Mouse (Mus musculus): ENCODE data around the gene Slc27a1. TPM values are rescaled to one million over a fixed set of nuclear protein-coding genes. Genes with fewer than 3 reads are reported as not detected.
A peak's percentile ranks its signal among the peaks of the same experiment; 100 is the strongest.
"Not testable (repeated sequence)": the region's sequence is repeated elsewhere in the genome, so short reads cannot be mapped to it uniquely, and the experiment has no call there.

Gene Slc27a1
- 15.5 and 20.4 TPM in 2 replicates for polyA plus RNA-seq (2014; fragmentation: Nextera tagmentation; extraction: Ambion mirVana)

GRCm38 (mm10) chr8:71568387-71568937 is at the start of gene Slc27a1:
Slc27a1 (plus strand) TSS chr8:71568882.
- WGBS, result 8% methylated on average over 13 of the region's 13 CpGs

GRCm38 (mm10) chr8:71519037-71519825 is 49.5 kb upstream of the Slc27a1 start:
- not testable (repeated sequence) for H3K9ac ChIP-seq (ENCODE audit: low read depth, low read length); H3K4me3 ChIP-seq (ENCODE audit: low read depth, low read length); ATAC-seq (ENCODE audit: low read depth); H3K9me3 ChIP-seq (ENCODE audit: control insufficient read depth, low read length); H3K4me2 ChIP-seq (ENCODE audit: low read depth, low read length); H3K36me3 ChIP-seq (ENCODE audit: control insufficient read depth, insufficient read depth, low read length); H3K4me1 ChIP-seq (ENCODE audit: control insufficient read depth, insufficient read depth, low read length); H3K27ac ChIP-seq (replicated peaks; ENCODE audit: low read depth, low read length); H3K27me3 ChIP-seq (replicated peaks; ENCODE audit: control insufficient read depth, insufficient read depth, low read length)
- WGBS, result 40% methylated on average over 9 of the region's 10 CpGs
- DNase-seq (ENCODE audit: low spot score), result peak; percentile 73

More at GRCm38 (mm10) chr8:71568387-71568937, at the start of gene Slc27a1:
- Histone ChIP-seq H3K9ac (ENCODE audit: low read depth, low read length) (peak within 1 kb of the TSS; percentile 74), H3K27ac (replicated peaks; ENCODE audit: low read depth, low read length) (peak within 1 kb of the TSS; percentile 81), H3K36me3 (ENCODE audit: control insufficient read depth, insufficient read depth, low read length) (no peaks in the 10 kb centered on the region), H3K4me1 (ENCODE audit: control insufficient read depth, insufficient read depth, low read length) (peaks cover 19% of the 10 kb centered on the region; the same call in 1 of the 2 replicates), H3K4me3 (ENCODE audit: low read depth, low read length) (peak within 1 kb of the TSS; percentile 62), H3K9me3 (ENCODE audit: control insufficient read depth, low read length) (no peaks in the 10 kb centered on the region), H3K27me3 (replicated peaks; ENCODE audit: control insufficient read depth, insufficient read depth, low read length) (peaks cover 3% of the 10 kb centered on the region; the same call in 1 of the 2 replicates), H3K4me2 (ENCODE audit: low read depth, low read length) (peak within 1 kb of the TSS; percentile 87)
- DNase-seq (ENCODE audit: low spot score), result no peak
- no peak for ATAC-seq (ENCODE audit: low read depth)

GRCm38 (mm10) chr8:71521634-71522033 is 47.0 kb upstream of the Slc27a1 start:
- ATAC-seq (ENCODE audit: low read depth) (peak; percentile 92), DNase-seq (ENCODE audit: low spot score) (peak; percentile 95)
- no peak overlapping the region for H3K27ac ChIP-seq (replicated peaks; ENCODE audit: low read depth, low read length)
- H3K9ac ChIP-seq (ENCODE audit: low read depth, low read length), result no peak overlapping the region
- no peaks in the 10 kb centered on the region for H3K9me3 ChIP-seq (ENCODE audit: control insufficient read depth, low read length)
- no peak overlapping the region for H3K4me3 ChIP-seq (ENCODE audit: low read depth, low read length)
- H3K36me3 ChIP-seq (ENCODE audit: control insufficient read depth, insufficient read depth, low read length), result no peaks in the 10 kb centered on the region
- peaks cover 22% of the 10 kb centered on the region for H3K27me3 ChIP-seq (replicated peaks; ENCODE audit: control insufficient read depth, insufficient read depth, low read length)
- no peaks in the 10 kb centered on the region for H3K4me1 ChIP-seq (ENCODE audit: control insufficient read depth, insufficient read depth, low read length)
- WGBS, result 7% methylated on average over 16 of the region's 17 CpGs
- peak overlapping the region; percentile 32 for H3K4me2 ChIP-seq (ENCODE audit: low read depth, low read length)

DNA sequence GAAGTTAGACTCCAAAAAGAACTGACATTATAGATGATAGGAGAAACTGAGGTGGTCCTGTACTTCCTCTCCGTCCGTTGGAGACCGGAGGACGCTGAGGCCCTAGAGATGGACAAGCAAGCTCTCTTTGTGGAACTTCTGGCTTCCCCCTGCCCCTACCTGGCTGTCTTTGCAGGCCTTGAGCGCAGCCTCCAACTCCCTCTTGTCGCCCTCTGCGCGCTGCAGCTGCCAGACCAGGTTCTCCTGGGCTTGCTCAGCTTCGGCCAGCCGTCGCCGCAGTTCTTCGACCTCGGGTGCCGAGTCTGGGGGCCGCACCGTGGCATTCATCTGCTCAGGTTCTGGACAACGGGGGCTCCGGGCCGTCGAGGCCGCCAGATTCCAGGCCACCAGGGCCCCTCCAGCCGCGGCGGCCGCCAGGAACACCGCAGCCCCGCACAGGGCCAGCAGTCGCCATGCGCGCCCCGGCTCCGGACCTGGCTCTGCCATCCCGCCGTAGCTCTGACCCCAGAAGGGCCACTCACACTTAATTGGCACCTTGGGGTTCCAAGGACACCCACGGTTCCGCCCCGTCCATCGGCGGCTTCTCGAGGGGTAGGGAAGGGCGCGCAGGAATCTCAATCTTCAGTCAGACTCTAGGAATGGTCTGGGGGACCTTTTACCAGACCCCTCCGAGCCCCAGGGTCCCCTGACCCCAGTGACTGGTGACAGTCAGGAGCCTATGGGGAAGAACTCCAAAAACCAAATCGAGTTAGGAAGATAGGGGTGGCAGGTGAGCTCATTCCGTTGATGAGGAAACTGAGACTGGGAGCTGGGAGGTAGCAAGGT is 43.2 kb upstream of the Slc27a1 start, which contains the start of gene Ccdc194:
TSS of gene Ccdc194 (minus strand) at position 486 of the 825 bp plus-strand sequence.
- Histone ChIP-seq H3K9ac (ENCODE audit: low read depth, low read length) (peak within 1 kb of the TSS; percentile 38; the same call in 1 of the 2 replicates), H3K27me3 (replicated peaks; ENCODE audit: control insufficient read depth, insufficient read depth, low read length) (peaks cover 27% of the 10 kb centered on the region), H3K4me2 (ENCODE audit: low read depth, low read length) (peak within 1 kb of the TSS; percentile 24; the same call in 1 of the 2 replicates), H3K27ac (replicated peaks; ENCODE audit: low read depth, low read length) (peak within 1 kb of the TSS; percentile 52; the same call in 1 of the 2 replicates), H3K9me3 (ENCODE audit: control insufficient read depth, low read length) (no peaks in the 10 kb centered on the region), H3K36me3 (ENCODE audit: control insufficient read depth, insufficient read depth, low read length) (no peaks in the 10 kb centered on the region), H3K4me1 (ENCODE audit: control insufficient read depth, insufficient read depth, low read length) (peaks cover 3% of the 10 kb centered on the region; the same call in 1 of the 2 replicates), H3K4me3 (ENCODE audit: low read depth, low read length) (peak within 1 kb of the TSS; percentile 8; the same call in 1 of the 2 replicates)
- 9% methylated on average over 33 of the region's 46 CpGs for WGBS
- DNase-seq (ENCODE audit: low spot score) (no peak), ATAC-seq (ENCODE audit: low read depth) (no peak)

- H3K36me3 ChIP-seq (ENCODE audit: control insufficient read depth, insufficient read depth, low read length), result no peaks in the 10 kb centered on the region
- ATAC-seq (ENCODE audit: low read depth) (0 out of 2 replicates have a peak, but pooled peaks have one; percentile 20), DNase-seq (ENCODE audit: low spot score) (peak; percentile 54)
- peak overlapping the region; percentile 52; the same call in 1 of the 2 replicates for H3K27ac ChIP-seq (replicated peaks; ENCODE audit: low read depth, low read length)
- H3K9ac ChIP-seq (ENCODE audit: low read depth, low read length), result no peak overlapping the region
- peaks cover 27% of the 10 kb centered on the region for H3K27me3 ChIP-seq (replicated peaks; ENCODE audit: control insufficient read depth, insufficient read depth, low read length)
- H3K4me1 ChIP-seq (ENCODE audit: control insufficient read depth, insufficient read depth, low read length), result peaks cover 7% of the 10 kb centered on the region
- 20% methylated on average over 6 of the region's 6 CpGs for WGBS
- H3K4me2 ChIP-seq (ENCODE audit: low read depth, low read length), result no peak overlapping the region
- no peaks in the 10 kb centered on the region for H3K9me3 ChIP-seq (ENCODE audit: control insufficient read depth, low read length)
- no peak overlapping the region for H3K4me3 ChIP-seq (ENCODE audit: low read depth, low read length)
Observed at GRCm38 (mm10) chr8:71526272-71526671, 42.4 kb upstream of the Slc27a1 start.

DNA sequence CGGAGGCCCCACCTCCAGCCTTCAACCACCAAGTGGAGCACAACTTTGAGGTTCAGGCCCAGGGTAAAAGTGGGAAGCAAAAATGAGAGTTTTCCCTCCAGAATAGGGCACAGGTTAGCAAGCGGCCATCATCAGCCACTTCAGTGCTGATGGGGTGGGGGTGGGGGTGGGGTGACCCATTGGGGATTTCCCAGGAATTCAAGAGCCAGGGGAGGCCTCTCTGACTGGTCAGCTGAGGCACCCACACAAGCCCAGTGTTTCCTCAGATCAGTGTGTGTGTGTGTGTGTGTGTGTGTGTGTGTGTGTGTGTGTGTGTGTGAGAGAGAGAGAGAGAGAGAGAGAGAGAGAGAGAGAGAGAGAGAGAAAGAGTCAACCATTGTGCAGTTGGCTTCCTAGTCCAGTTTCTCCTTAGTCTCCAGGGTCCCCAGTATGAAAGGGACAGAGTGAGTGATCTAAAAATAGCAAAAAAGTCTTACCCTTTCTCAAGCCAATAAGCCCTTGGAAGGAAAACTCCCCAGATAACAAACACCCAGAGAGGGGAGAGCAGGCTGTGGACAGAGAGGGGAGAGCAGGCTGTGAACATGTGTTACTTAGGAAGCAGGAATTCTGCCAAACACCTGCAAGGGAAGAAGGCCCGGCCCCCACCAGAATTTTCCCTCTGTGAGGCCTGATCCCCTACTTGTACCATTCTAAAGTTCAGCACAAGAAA is 41.4 kb upstream of the Slc27a1 start:
- peak; percentile 41 for DNase-seq (ENCODE audit: low spot score)
- peak overlapping the region; percentile 52 for H3K27ac ChIP-seq (replicated peaks; ENCODE audit: low read depth, low read length)
- WGBS, result 54% methylated on average over 3 of the region's 3 CpGs
- no peak overlapping the region for H3K4me3 ChIP-seq (ENCODE audit: low read depth, low read length)
- H3K9ac ChIP-seq (ENCODE audit: low read depth, low read length), result no peak overlapping the region
- H3K4me1 ChIP-seq (ENCODE audit: control insufficient read depth, insufficient read depth, low read length), result peaks cover 7% of the 10 kb centered on the region
- H3K27me3 ChIP-seq (replicated peaks; ENCODE audit: control insufficient read depth, insufficient read depth, low read length), result peaks cover 27% of the 10 kb centered on the region
- H3K36me3 ChIP-seq (ENCODE audit: control insufficient read depth, insufficient read depth, low read length), result no peaks in the 10 kb centered on the region
- H3K4me2 ChIP-seq (ENCODE audit: low read depth, low read length), result no peak overlapping the region
- no peak for ATAC-seq (ENCODE audit: low read depth)
- no peaks in the 10 kb centered on the region for H3K9me3 ChIP-seq (ENCODE audit: control insufficient read depth, low read length)

DNA sequence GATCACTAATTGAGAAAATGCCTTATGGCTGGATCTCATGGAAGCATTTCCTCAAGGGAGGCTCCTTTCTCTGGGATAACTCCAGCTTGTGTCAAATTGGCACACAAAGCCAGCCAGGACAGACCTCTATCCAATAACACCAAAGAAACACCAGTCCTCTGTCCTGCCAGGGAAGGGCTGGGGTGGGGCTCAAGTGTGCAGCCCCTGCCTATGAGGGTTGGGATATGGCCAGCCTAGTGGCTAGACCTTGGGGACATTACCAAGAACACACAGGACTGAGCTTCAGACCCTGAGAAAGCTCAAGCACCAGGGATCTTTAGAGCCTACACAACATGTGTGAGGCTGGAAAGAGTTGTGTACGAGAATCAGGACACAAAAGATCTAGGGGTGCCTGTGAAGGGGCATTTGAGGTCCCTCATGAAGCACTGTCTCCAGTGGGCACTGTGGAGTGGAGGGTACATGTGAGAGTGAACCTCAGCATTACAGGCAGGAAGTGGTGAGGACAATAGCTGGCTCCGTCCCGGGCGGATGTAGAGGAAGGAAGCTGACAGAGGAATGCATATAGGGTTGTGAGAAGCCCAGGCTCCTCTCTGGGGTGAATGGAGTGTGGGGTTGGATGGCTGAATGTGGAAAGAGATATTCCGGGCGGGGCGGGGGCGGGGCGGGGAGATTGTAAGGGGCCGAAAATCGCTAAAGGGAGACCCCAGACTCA is 40.2 kb upstream of the Slc27a1 start:
- peaks cover 27% of the 10 kb centered on the region for H3K27me3 ChIP-seq (replicated peaks; ENCODE audit: control insufficient read depth, insufficient read depth, low read length)
- no peaks in the 10 kb centered on the region for H3K9me3 ChIP-seq (ENCODE audit: control insufficient read depth, low read length)
- ATAC-seq (ENCODE audit: low read depth) (no peak), DNase-seq (ENCODE audit: low spot score) (no peak)
- WGBS, result 75% methylated on average over 11 of the region's 11 CpGs
- H3K9ac ChIP-seq (ENCODE audit: low read depth, low read length), result no peak overlapping the region
- peaks cover 7% of the 10 kb centered on the region for H3K4me1 ChIP-seq (ENCODE audit: control insufficient read depth, insufficient read depth, low read length)
- H3K36me3 ChIP-seq (ENCODE audit: control insufficient read depth, insufficient read depth, low read length), result no peaks in the 10 kb centered on the region
- H3K4me3 ChIP-seq (ENCODE audit: low read depth, low read length), result no peak overlapping the region
- peak overlapping the region; percentile 52 for H3K27ac ChIP-seq (replicated peaks; ENCODE audit: low read depth, low read length)
- H3K4me2 ChIP-seq (ENCODE audit: low read depth, low read length), result no peak overlapping the region

All from embryonic facial prominence, embryonic 14.5 days (tissue).